ENCODE assay signal across 9 mouse cellular contexts in genomic region chr5:66800243-66800642, GRCm38 (mm10). TPM values are rescaled to one million over a fixed set of nuclear protein-coding genes. Genes with fewer than 3 reads are reported as not detected.
DNase-seq lines count a peak whose midpoint lies in the region; ATAC-seq and TF ChIP-seq lines count a peak whose summit lies in the region.
"Had no signal": no experiment of that assay in that cellular context is flagged by ENCODE, and none has a peak within 500 bp of the region (broad histone marks: within the 10 kb centered on the region; RNA-seq: fewer than 3 reads in every experiment).

No protein-coding gene starts in this region.

- WGBS in kidney, adult 2 months = 47% methylated on average over 9 of the region's 9 CpGs
- 13% methylated on average over 9 of the region's 9 CpGs for WGBS in kidney, embryonic 14.5 days
- 5% methylated on average over 9 of the region's 9 CpGs for WGBS in hindbrain, embryonic 12.5 days

- no peaks in the 10 kb centered on the region for H3K9me3 ChIP-seq in kidney, embryonic 14.5 days (ENCODE audit: control insufficient read depth, low read length)
- H3K9me3 ChIP-seq in hindbrain, embryonic 12.5 days (replicated peaks) = no peaks in the 10 kb centered on the region

- no peak for TF ChIP-seq POLR2A in kidney, adult 2 months (IDR thresholded peaks at IDR 0.05; ENCODE audit: low read depth, low read length)

- TF ChIP-seq CTCF in kidney, adult 2 months (conservative IDR thresholded peaks at IDR 0.05; ENCODE audit: insufficient read depth, insufficient read length, low read depth, low read length) = no peak

- H3K4me2 ChIP-seq in kidney, embryonic 14.5 days (replicated peaks; ENCODE audit: low read depth, low read length) = no peak overlapping the region
- 0 out of 2 replicates have a peak overlapping the region, but pooled peaks have one; percentile 5 for H3K4me2 ChIP-seq in hindbrain, embryonic 12.5 days (replicated peaks)

- DNase-seq in kidney, adult 2 months = peak; percentile 40
- DNase-seq in embryo, embryonic 11 days = peak; percentile 58
- DNase-seq in left cerebral cortex, adult 9 months (ENCODE audit: low spot score in 2 of 2) = no peak
- DNase-seq: cerebellum, postnatal 36 days; thymus, postnatal 36 days had no signal

- no peak overlapping the region for H3K9ac ChIP-seq in kidney, embryonic 14.5 days (ENCODE audit: low read depth, low read length)
- H3K9ac ChIP-seq in hindbrain, embryonic 12.5 days = no peak overlapping the region

- no peaks in the 10 kb centered on the region for H3K36me3 ChIP-seq in kidney, adult 2 months (ENCODE audit: control insufficient read depth, insufficient read depth, low read length)
- no peaks in the 10 kb centered on the region for H3K36me3 ChIP-seq in kidney, embryonic 14.5 days (ENCODE audit: control insufficient read depth, insufficient read depth, low read length)
- H3K36me3 ChIP-seq in hindbrain, embryonic 12.5 days = no peaks in the 10 kb centered on the region

- H3K4me3 ChIP-seq in kidney, adult 2 months (ENCODE audit: insufficient read depth, low read depth, low read length) = no peak overlapping the region
- H3K4me3 ChIP-seq in kidney, embryonic 14.5 days (ENCODE audit: low read length) = no peak overlapping the region
- H3K4me3 ChIP-seq in hindbrain, embryonic 12.5 days = no peak overlapping the region

- H3K27ac ChIP-seq in kidney, adult 2 months (ENCODE audit: insufficient read depth, low read depth, low read length) = peak overlapping the region; percentile 75; the same call in 1 of the 2 replicates
- H3K27ac ChIP-seq in kidney, embryonic 14.5 days (ENCODE audit: low read depth, low read length) = no peak overlapping the region
- peak overlapping the region; percentile 66 for H3K27ac ChIP-seq in hindbrain, embryonic 12.5 days

- ATAC-seq in kidney, embryonic 14.5 days (ENCODE audit: low FRiP score, low TSS enrichment) = no peak
- ATAC-seq in hindbrain, embryonic 12.5 days (ENCODE audit: low FRiP score) = peak; percentile 44; the same call in 1 of the 2 replicates
- peak; percentile 48; the same call in 1 of the 2 replicates for ATAC-seq in megakaryocyte progenitor cell, adult 5-6 weeks (replicated peaks; ENCODE audit: poor library complexity)
- ATAC-seq in granulocyte monocyte progenitor cell, adult 5-6 weeks (replicated peaks; ENCODE audit: poor library complexity, severe bottlenecking) = no peak

- H3K4me1 ChIP-seq in kidney, adult 2 months (ENCODE audit: control insufficient read depth, insufficient read depth, low read length) = peaks cover 16% of the 10 kb centered on the region
- peaks cover 18% of the 10 kb centered on the region; the same call in 1 of the 2 replicates for H3K4me1 ChIP-seq in kidney, embryonic 14.5 days (ENCODE audit: control insufficient read depth, insufficient read depth, low read length)
- peaks cover 49% of the 10 kb centered on the region for H3K4me1 ChIP-seq in hindbrain, embryonic 12.5 days

- no peaks in the 10 kb centered on the region for H3K27me3 ChIP-seq in kidney, adult 2 months (replicated peaks; ENCODE audit: control insufficient read depth, insufficient read depth, low read length)
- H3K27me3 ChIP-seq in kidney, embryonic 14.5 days (ENCODE audit: control insufficient read depth, insufficient read depth, low read length) = no peaks in the 10 kb centered on the region
- no peaks in the 10 kb centered on the region for H3K27me3 ChIP-seq in hindbrain, embryonic 12.5 days

RNA-seq across cellular contexts. Expression of gene Limch1, which starts 54.6 kb away (rescaled TPM):
- polyA plus RNA-seq in kidney, adult 2 months (2012; rRNA removed) = 21.5 and 27.0 TPM in 2 replicates
- polyA plus RNA-seq in kidney, embryonic 14.5 days (2014; fragmentation: Nextera tagmentation; extraction: Ambion mirVana) = 36.7 and 48.9 TPM in 2 replicates
- 64.0 and 64.9 TPM in 2 replicates for polyA plus RNA-seq in hindbrain, embryonic 12.5 days (2016; fragmentation: Nextera tagmentation; extraction: Ambion mirVana)
- total RNA-seq in megakaryocyte progenitor cell, adult 5-6 weeks (2015) = not detected in 2 replicates
- total RNA-seq in megakaryocyte progenitor cell, adult 5-6 weeks (2017) = not detected in 2 replicates
- not detected in 2 replicates for total RNA-seq in granulocyte monocyte progenitor cell, adult 5-6 weeks (2014; fragmentation: Nextera tagmentation)
- total RNA-seq in granulocyte monocyte progenitor cell, adult 5-6 weeks (2017) = not detected in 2 replicates

Comparison
In these comparisons a context has a peak if more than half of its experiments do, and no peak if none do; other contexts are left out.
1. DNase-seq: peak in kidney, adult 2 months (single experiment) and embryo, embryonic 11 days (single experiment); none in left cerebral cortex, adult 9 months (0 of 2).
2. ATAC-seq: peak in hindbrain, embryonic 12.5 days (single experiment) and megakaryocyte progenitor cell, adult 5-6 weeks (single experiment); none in kidney, embryonic 14.5 days (single experiment) and granulocyte monocyte progenitor cell, adult 5-6 weeks (single experiment).